In the genomic region with DNA sequence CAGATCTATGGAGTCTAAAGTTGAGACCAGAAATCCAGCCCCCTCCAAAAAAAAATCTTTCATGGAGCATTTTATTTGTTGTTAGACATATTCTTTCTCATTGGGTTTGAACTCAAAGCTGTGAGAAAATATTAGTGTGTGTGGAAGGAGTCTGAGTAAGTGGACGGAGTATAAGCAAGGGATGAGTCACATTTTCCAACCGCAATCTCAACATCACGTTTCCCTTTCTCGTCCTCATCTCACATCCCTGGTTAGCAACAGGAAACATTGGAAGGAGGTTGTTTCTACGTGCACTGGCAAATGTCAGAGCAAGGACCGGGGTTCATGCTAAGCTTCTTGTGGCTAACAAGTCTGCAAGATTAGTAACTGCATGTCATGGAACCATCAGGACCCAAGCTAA, we compare ENCODE assay signal across 1 mouse cellular context.
A peak's percentile ranks its signal among the peaks of the same experiment; 100 is the strongest.
TF ChIP-seq lines count a peak whose summit lies in the region.

No protein-coding gene starts in this region.

TF ChIP-seq in CH12.LX, 34 proteins besides CTCF, POLR2A, EP300 and RAD21:
- TF ChIP-seq BHLHE40 (IDR thresholded peaks at IDR 0.05; ENCODE audit: low read depth, low read length): peak; percentile 95
- no peak for TF ChIP-seq MAX (IDR thresholded peaks at IDR 0.05; ENCODE audit: low read length)
- TF ChIP-seq ETS1 (conservative IDR thresholded peaks at IDR 0.05; ENCODE audit: low read depth, low read length): 0 out of 2 replicates have a peak, but pooled peaks have one; percentile 38
- TF ChIP-seq JUN (IDR thresholded peaks at IDR 0.05; ENCODE audit: insufficient read depth, low read depth, low read length): peak; percentile 84
- peak; percentile 93 for TF ChIP-seq JUND (conservative IDR thresholded peaks at IDR 0.05; ENCODE audit: low read depth, low read length)
- TF ChIP-seq IRF4 (IDR thresholded peaks at IDR 0.05; ENCODE audit: low read depth, low read length): 0 out of 2 replicates have a peak, but pooled peaks have one; percentile 37
- no peak for TF ChIP-seq USF2 (conservative IDR thresholded peaks at IDR 0.05; ENCODE audit: low read depth, low read length)
TF ChIP-seq in CH12.LX: peak in this region for 5.
